Mouse (Mus musculus) neutrophil, adult 5-6 weeks (primary cell): Measurements from ENCODE around the gene Gm11569. TPM values are rescaled to one million over a fixed set of nuclear protein-coding genes. Genes with fewer than 3 reads are reported as not detected.
"Not testable (repeated sequence)": the region's sequence is repeated elsewhere in the genome, so short reads cannot be mapped to it uniquely, and the experiment has no call there.

Experiments
- ATAC-seq: fragments of 151-379, 151-347 bp; 2 replicates; pipeline ENCODE4 v1.8.0; 2017; ENCODE audit warnings: mild to moderate bottlenecking, moderate TSS enrichment; ENCODE audit not compliant: insufficient number of reproducible peaks, poor library complexity, low FRiP score, severe bottlenecking; ENCODE audit errors: extremely low read depth
- total RNA-seq: library from RNA; stranded (forward); fragments of 200-1000 nt; gene quantifications from 2 replicates; pipeline ENCODE4 v1.2.3, GENCODE M21; 2017

The Gm11569 gene
- not detected in 2 replicates for total RNA-seq

DNA sequence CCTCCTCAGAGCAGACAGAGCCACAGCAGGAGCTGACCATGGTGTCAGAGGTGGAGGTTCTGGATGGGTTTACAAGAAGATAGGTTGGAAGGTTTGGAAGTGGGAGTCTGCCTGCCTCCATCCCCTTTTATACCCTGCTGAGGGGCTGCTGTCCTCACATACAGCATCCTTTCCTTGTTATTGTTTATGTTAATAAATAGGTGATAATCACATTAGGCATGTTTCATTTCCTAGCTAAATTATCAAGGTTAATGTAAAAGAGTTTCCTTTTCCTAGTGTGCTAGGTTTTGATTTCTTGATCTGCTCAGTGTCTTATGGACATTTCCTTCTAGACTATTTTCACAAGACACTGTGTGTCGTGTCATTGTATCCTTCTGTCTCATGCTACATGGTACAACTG, at the start of gene Gm11569:
Gene Gm11569, minus strand, starts transcription at position 101 of the 400 bp plus-strand sequence.
- not testable (repeated sequence) for ATAC-seq

DNA sequence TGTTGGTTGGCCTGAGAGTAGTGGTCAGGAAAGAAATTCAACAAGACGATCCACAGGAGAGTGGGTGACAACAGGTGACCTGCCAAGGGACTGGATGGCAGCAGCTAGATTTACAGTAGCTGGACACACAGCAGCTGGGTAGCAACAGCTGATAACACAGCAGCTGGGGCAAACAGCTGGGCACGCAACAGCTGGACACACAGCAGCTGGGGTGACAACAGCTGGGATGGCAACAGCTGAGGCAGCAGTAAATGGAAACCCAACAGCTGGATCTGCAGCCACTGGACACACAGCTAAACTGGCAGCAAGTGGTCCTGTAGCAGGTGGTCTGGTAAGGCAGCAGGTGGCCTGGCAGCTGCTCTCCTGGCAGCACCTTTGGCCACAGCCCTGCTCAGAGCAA, 48.0 kb upstream of the Gm11569 start:
- no peak for ATAC-seq

DNA sequence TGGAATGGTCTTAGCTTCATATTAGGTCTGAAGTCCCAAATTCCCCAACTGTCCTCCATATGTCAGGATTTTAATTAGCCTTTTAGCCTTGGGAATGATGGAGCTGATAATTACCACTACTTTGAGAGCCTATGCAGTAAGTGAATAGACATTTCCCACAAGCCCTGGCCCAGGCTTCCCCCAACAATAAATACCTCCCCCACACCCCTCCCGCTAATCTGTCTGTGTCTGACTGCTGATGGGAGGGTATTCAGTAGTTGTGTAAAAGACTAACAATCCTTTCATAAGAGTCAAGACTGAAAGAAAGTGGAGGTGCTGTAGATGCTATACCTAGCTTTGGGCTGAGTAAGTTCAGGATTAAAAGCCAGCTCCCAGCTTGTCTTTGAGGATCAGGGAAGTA, 43.5 kb upstream of the Gm11569 start:
- ATAC-seq, result no peak

DNA sequence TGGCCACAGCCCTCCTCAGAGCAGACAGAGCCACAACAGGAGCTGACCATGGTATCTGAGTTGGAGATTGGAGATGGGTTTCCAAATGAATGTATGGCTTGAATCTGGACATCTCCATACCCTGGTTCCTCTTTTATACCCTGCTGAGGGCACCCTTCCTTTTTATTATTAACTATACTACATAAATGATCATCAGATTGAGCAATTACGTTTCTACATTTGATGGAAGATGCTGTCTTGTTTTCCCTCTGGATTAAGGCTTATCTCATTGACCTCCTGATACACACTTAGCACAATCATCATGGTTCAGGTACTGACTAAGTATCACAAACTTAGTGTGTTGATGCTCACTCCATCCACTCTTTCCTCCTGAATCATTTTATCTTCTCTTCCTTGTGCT, 39.2 kb upstream of the Gm11569 start, which contains the start of gene 2300003K06Rik:
Gene 2300003K06Rik, minus strand, starts transcription at position 101 of the 400 bp plus-strand sequence.
- no peak for ATAC-seq

DNA sequence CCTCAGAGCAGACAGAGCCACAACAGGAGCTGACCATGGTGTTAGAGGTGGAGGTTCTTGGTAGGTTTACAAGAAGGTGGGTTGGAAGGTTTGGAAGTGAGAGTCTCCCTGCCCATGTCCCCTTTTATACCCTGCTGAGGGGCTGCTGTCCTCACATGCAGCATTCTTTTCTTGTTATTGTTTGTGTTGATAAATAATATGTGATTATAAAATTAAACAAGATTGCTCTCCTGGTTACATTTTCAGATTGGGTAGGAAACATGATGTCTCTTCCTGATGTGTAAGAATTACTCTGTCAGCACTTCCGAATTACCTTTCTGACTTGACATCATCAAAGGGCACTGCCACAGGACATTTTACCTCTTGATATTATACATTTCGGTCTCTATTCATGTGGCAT, 16.8 kb upstream of the Gm11569 start, which contains the start of gene Gm11564:
Gene Gm11564, minus strand, starts transcription at position 101 of the 400 bp plus-strand sequence.
- ATAC-seq, result not testable (repeated sequence)

DNA sequence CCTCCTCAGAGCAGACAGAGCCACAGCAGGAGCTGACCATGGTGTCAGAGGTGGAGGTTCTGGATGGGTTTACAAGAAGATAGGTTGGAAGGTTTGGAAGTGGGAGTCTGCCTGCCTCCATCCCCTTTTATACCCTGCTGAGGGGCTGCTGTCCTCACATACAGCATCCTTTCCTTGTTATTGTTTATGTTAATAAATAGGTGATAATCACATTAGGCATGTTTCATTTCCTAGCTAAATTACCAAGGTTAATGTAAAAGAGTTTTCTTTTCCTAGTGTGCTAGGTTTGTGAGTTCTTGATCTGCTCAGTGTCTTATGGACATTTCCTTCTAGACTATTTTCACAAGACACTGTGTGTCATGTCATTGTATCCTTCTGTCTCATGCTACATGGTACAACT, 11.1 kb upstream of the Gm11569 start, which contains the start of gene Krtap4-13:
Gene Krtap4-13, minus strand, starts transcription at position 101 of the 400 bp plus-strand sequence.
- ATAC-seq, result not testable (repeated sequence)

DNA sequence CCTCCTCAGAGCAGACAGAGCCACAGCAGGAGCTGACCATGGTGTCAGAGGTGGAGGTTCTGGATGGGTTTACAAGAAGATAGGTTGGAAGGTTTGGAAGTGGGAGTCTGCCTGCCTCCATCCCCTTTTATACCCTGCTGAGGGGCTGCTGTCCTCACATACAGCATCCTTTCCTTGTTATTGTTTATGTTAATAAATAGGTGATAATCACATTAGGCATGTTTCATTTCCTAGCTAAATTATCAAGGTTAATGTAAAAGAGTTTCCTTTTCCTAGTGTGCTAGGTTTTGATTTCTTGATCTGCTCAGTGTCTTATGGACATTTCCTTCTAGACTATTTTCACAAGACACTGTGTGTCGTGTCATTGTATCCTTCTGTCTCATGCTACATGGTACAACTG, 5.6 kb upstream of the Gm11569 start, which contains the start of gene Gm11554:
Gene Gm11554, minus strand, starts transcription at position 101 of the 400 bp plus-strand sequence.
- ATAC-seq, result not testable (repeated sequence)

DNA sequence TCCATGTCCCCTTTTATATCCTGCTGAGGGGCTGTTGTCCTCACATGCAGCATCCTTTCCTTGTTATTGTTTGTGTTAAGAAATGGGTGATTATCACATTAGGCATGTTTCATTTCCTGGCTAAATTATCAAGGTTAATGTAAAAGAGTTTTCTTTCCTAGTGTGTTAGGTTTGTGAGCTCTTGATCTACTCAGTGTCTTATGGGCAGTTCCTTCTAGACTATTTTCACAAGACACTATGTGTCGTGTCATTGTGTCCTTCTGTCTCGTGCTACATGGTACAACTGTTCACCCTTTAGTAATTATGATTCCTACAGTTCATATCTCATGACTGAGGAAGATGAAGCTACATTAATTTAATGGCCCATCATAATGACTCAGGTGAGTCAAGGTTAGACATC, 5.4 kb downstream of the Gm11569 start, which contains the start of gene Gm11596:
Gene Gm11596, minus strand, starts transcription at position 101 of the 400 bp plus-strand sequence.
- ATAC-seq, result no peak

DNA sequence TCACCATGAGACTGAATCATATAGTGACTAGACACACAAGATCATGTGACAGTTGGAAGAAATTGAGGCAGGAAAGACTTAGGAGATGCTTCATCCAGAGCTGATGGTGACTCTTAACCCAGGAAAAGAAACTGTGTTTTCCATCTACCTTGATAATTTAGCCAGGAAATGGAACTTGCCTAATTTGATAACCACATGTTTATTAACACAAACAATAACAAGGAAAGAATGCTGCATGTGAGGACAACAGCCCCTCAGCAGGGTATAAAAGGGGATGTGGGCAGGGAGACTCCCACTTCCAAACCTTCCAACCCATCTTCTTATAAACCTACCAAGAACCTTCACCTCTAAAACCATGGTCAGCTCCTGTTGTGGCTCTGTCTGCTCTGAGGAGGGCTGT, 13.8 kb downstream of the Gm11569 start, which contains the start of gene Krtap4-9:
Gene Krtap4-9, plus strand, starts transcription at position 301 of the 400 bp plus-strand sequence.
- ATAC-seq, result not testable (repeated sequence)

DNA sequence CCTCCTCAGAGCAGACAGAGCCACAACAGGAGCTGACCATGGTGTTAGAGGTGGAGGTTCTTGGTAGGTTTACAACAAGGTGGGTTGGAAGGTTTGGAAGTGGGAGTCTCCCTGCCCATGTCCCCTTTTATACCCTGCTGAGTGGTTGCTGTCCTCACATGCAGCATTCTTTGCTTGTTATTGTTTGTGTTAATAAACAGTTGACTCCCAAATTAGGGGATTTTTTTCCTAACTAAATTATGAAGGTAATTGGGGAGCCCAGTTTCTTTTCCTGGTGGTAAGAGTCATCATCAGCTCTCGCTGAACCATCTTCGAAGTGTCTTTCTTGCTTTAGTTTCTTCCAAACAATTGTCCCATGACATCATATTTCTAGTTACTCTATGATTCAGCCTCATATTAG, 18.1 kb downstream of the Gm11569 start, which contains the start of gene Krtap4-8:
Gene Krtap4-8, minus strand, starts transcription at position 101 of the 400 bp plus-strand sequence.
- no peak for ATAC-seq

DNA sequence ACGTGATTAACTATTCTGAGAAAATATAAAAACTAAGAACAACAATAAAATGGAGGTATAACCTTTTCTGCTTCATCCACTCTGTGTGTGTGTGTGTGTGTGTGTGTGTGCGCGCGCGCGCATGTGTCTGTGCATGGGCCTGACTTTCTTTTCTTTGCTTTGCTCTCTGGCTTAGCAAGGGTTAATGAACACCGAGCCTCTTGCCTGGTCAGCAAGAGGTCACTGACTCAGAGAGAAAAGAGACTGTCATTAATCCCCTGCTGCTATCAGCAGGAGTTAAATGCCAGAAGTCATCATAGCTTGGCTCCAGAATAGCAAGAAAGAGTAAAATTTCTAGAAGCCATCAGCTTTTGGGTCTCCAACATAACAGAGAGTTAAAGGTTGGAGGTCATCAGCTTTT, 20.3 kb downstream of the Gm11569 start:
- ATAC-seq, result no peak

DNA sequence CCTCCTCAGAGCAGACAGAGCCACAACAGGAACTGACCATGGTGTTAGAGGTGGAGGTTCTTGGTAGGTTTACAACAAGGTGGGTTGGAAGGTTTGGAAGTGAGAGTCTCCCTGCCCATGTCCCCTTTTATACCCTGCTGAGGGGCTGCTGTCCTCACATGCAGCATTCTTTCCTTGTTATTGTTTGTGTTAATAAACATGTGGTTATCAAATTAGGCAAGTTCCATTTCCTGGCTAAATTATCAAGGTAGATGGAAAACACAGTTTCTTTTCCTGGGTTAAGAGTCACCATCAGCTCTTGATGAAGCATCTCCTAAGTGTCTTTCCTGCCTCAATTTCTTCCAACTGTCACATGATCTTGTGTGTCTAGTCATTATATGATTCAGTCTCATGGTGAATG, 25.9 kb downstream of the Gm11569 start, which contains the start of gene Gm11595:
Gene Gm11595, minus strand, starts transcription at position 101 of the 400 bp plus-strand sequence.
- not testable (repeated sequence) for ATAC-seq

DNA sequence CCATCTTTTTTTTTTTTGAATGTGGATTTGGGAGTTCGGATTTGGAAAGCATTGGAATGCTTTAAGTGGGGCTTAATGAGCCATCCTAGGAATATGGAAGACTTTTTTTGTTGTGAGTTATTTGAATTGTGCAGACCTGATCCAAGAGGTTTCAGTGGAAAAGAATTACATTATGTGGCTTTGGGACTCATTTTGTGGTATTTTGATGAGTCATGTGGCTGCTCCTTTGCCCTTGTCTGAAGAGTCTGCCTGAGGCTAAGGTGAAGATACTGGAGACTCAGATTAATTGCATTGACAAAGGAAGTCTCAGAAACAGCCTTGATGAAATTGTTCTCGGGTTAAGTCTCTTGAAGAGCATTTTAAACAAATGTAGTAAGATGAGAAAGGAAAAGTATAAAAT, 30.3 kb downstream of the Gm11569 start:
- no peak for ATAC-seq

DNA sequence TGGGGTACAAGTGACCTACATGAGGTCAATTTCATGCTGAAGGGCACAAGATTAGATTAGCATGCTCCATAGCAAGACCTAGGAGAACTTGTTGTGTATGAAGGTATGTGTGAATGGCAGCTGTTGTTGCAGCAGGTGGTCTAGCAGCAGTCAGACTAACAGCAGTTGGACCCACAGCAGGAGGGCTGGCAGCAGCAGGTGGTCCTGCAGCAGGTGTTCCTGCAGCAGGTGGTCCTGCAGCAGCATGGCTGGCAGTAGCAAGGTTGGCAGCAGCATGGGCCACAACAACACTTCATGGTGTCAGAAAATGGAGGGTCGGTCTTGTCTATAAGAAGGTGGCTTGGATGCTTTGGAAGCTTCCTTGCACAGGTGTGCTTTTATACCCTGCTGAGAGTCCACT, 39.9 kb downstream of the Gm11569 start:
- no peak for ATAC-seq

Other genes with a start within 250 kb of the Gm11569 start
- gene Krtap3-3, start 248.1 kb downstream of the Gm11569 start, total RNA-seq, result not detected in 2 replicates
- gene Krtap3-2, start 242.1 kb downstream of the Gm11569 start, total RNA-seq, result not detected in 2 replicates
- not detected in 2 replicates for gene Gm11939, start 239.5 kb downstream of the Gm11569 start, total RNA-seq
- not detected in 2 replicates for gene Krtap3-1, start 232.3 kb downstream of the Gm11569 start, total RNA-seq
- gene Krtap1-5, start 217.9 kb downstream of the Gm11569 start, total RNA-seq, result not detected in 2 replicates
- not detected in 2 replicates for gene Krtap1-4, start 215.3 kb downstream of the Gm11569 start, total RNA-seq
- gene Krtap1-3, start 207.6 kb downstream of the Gm11569 start, total RNA-seq, result not detected in 2 replicates
- not detected in 2 replicates for gene Krtap9-3, start 200.8 kb downstream of the Gm11569 start, total RNA-seq
- not detected in 2 replicates for gene Gm11938, start 195.6 kb downstream of the Gm11569 start, total RNA-seq
- not detected in 2 replicates for gene Gm11937, start 188.7 kb downstream of the Gm11569 start, total RNA-seq
- not detected in 2 replicates for gene Krtap2-4, start 184.1 kb downstream of the Gm11569 start, total RNA-seq
- gene Gm11562, start 178.5 kb downstream of the Gm11569 start, total RNA-seq, result not detected in 2 replicates
- gene Krtap4-1, start 170.7 kb downstream of the Gm11569 start, total RNA-seq, result not detected in 2 replicates
- gene Krtap4-2, start 163.8 kb downstream of the Gm11569 start, total RNA-seq, result not detected in 2 replicates
- gene Krtap4-7, start 154.8 kb downstream of the Gm11569 start, total RNA-seq, result not detected in 2 replicates
- not detected in 2 replicates for gene Gm11555, start 148.7 kb downstream of the Gm11569 start, total RNA-seq
- not detected in 2 replicates for gene Gm11563, start 140.0 kb downstream of the Gm11569 start, total RNA-seq
- not detected in 2 replicates for gene Krtap4-6, start 133.0 kb downstream of the Gm11569 start, total RNA-seq
- gene Gm14190, start 108.2 kb downstream of the Gm11569 start, total RNA-seq, result not detected in 2 replicates
- gene Gm14180, start 64.6 kb downstream of the Gm11569 start, total RNA-seq, result not detected in 2 replicates
- gene Gm11595, start 26.0 kb downstream of the Gm11569 start, total RNA-seq, result not detected in 2 replicates
- gene Krtap4-8, start 18.2 kb downstream of the Gm11569 start, total RNA-seq, result not detected in 2 replicates
- not detected in 2 replicates for gene Krtap4-9, start 13.7 kb downstream of the Gm11569 start, total RNA-seq
- gene Gm11596, start 5.5 kb downstream of the Gm11569 start, total RNA-seq, result not detected in 2 replicates
- not detected in 2 replicates for gene Gm11554, start 5.5 kb upstream of the Gm11569 start, total RNA-seq
- not detected in 2 replicates for gene Krtap4-13, start 11.0 kb upstream of the Gm11569 start, total RNA-seq
- gene Gm11564, start 16.7 kb upstream of the Gm11569 start, total RNA-seq, result not detected in 2 replicates
- not detected in 2 replicates for gene 2300003K06Rik, start 39.1 kb upstream of the Gm11569 start, total RNA-seq
- gene Krtap4-16, start 52.7 kb upstream of the Gm11569 start, total RNA-seq, result not detected in 2 replicates
- not detected in 2 replicates for gene Gm11568, start 59.0 kb upstream of the Gm11569 start, total RNA-seq
- gene Gm11559, start 65.5 kb upstream of the Gm11569 start, total RNA-seq, result not detected in 2 replicates
- gene Krtap9-1, start 74.5 kb upstream of the Gm11569 start, total RNA-seq, result not detected in 2 replicates
- gene Gm11567, start 80.3 kb upstream of the Gm11569 start, total RNA-seq, result not detected in 2 replicates
- not detected in 2 replicates for gene Krtap31-1, start 109.0 kb upstream of the Gm11569 start, total RNA-seq
- gene Gm11565, start 115.8 kb upstream of the Gm11569 start, total RNA-seq, result not detected in 2 replicates
- gene Krtap31-2, start 137.4 kb upstream of the Gm11569 start, total RNA-seq, result not detected in 2 replicates
- gene Krtap9-5, start 149.5 kb upstream of the Gm11569 start, total RNA-seq, result not detected in 2 replicates
- gene Krtap29-1, start 180.1 kb upstream of the Gm11569 start, total RNA-seq, result not detected in 2 replicates
- not detected in 2 replicates for gene Krtap16-1, start 187.7 kb upstream of the Gm11569 start, total RNA-seq
- gene Krtap17-1, start 195.1 kb upstream of the Gm11569 start, total RNA-seq, result not detected in 2 replicates
- not detected in 2 replicates for gene Krt33a, start 217.3 kb upstream of the Gm11569 start, total RNA-seq
- gene Krt33b, start 230.9 kb upstream of the Gm11569 start, total RNA-seq, result not detected in 2 replicates
- gene Krt34, start 242.6 kb upstream of the Gm11569 start, total RNA-seq, result not detected in 2 replicates